Mouse (Mus musculus) heart, embryonic 15.5 days (tissue): ENCODE data around the gene Hist1h4j. TPM values are rescaled to one million over a fixed set of nuclear protein-coding genes. Genes with fewer than 3 reads are reported as not detected.
A peak's percentile ranks its signal among the peaks of the same experiment; 100 is the strongest.
"Not testable (repeated sequence)": the region's sequence is repeated elsewhere in the genome, so short reads cannot be mapped to it uniquely, and the experiment has no call there.

ENCODE experiments used
- ATAC-seq: fragments of 200-750 bp; cut with Nextera tagmentation; replicated peaks from 2 replicates; pipeline ENCODE4 v1.8.0; 2017; ENCODE audit warnings: low read depth, moderate TSS enrichment; ENCODE audit not compliant: insufficient number of reproducible peaks, insufficient read depth, low FRiP score
- H3K27ac ChIP-seq: fragments of 300-500 bp; sonication (generic); 2 replicates; pipeline ENCODE4 v1.5.1; 2015; ENCODE audit warnings: mild to moderate bottlenecking, inconsistent platforms
- H3K27me3 ChIP-seq: fragments of 300-500 bp; sonication (generic); 2 replicates; pipeline ENCODE4 v1.6.1; 2015; ENCODE audit warnings: inconsistent platforms
- H3K36me3 ChIP-seq: fragments of 300-500 bp; sonication (generic); 2 replicates; pipeline ENCODE4 v1.6.1; 2015; ENCODE audit warnings: mild to moderate bottlenecking, inconsistent platforms
- H3K4me1 ChIP-seq: fragments of 300-500 bp; sonication (generic); replicated peaks from 2 replicates; pipeline ENCODE4 v1.6.1; 2015; ENCODE audit warnings: inconsistent platforms
- H3K4me2 ChIP-seq: fragments of 300-500 bp; sonication (generic); 2 replicates; pipeline ENCODE4 v1.6.1; 2015; ENCODE audit warnings: inconsistent platforms, mild to moderate bottlenecking, moderate library complexity
- H3K4me3 ChIP-seq: fragments of 300-500 bp; sonication (generic); 2 replicates; pipeline ENCODE4 v1.5.1; 2015; ENCODE audit warnings: mild to moderate bottlenecking, inconsistent platforms
- H3K9ac ChIP-seq: fragments of 300-500 bp; sonication (generic); 2 replicates; pipeline ENCODE4 v1.6.1; 2015; ENCODE audit warnings: mild to moderate bottlenecking, inconsistent platforms
- H3K9me3 ChIP-seq: fragments of 300-500 bp; sonication (generic); replicated peaks from 2 replicates; pipeline ENCODE4 v1.6.1; 2016; ENCODE audit warnings: inconsistent platforms
- WGBS: fragments of 180-500 bp; shearing (Covaris S2); methylation state at CpG from one replicate; pipeline ENCODE4 v1.1.7; 2015; ENCODE audit warnings: mixed read lengths; 5-methylcytosine and 5-hydroxymethylcytosine counted together
- polyA plus RNA-seq: library from polyadenylated mRNA; unstranded; fragments of >200 nt; fragmentation: Nextera tagmentation; extraction: Ambion mirVana; gene quantifications from 2 replicates; pipeline ENCODE4 v1.2.1, GENCODE M21; 2015

The Hist1h4j gene
- polyA plus RNA-seq, 1 experiment from 2014 or later: 0.66 TPM

DNA sequence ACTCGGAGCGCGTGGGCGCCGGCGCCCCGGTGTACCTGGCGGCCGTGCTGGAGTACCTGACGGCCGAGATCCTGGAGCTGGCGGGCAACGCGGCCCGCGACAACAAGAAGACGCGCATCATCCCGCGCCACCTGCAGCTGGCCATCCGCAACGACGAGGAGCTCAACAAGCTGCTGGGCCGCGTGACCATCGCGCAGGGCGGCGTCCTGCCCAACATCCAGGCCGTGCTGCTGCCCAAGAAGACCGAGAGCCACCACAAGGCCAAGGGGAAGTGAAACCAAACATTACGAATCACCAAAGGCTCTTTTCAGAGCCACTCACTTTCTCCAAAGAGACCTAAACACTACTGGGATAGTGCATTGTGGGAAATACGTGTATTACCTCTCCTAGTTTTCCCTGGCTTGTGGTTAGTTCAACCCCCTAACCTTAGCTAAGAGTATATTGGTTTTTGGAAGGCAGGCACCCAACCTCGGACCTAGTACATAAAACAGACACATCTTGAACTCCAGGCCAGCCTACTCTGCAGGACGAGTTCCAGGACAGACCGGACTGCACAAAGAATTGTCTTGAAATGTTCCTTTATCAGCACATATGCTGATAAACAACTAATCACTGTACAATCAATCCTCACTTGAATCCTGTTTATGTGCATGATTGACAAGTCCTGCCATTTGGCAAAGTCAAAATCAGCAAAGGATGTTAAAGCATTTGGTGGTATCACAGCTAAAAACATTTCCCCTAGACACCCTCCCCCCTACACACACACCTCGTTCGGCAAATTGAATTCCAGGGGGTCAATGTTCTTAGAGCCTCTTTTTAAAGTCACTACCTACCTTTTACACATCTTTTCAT, 18.1 kb upstream of the Hist1h4j start:
- Histone ChIP-seq H3K4me2 (peak overlapping the region; percentile 83), H3K27ac (peak overlapping the region; percentile 91), H3K4me1 (peaks cover 27% of the 10 kb centered on the region), H3K9ac (peak overlapping the region; percentile 63), H3K4me3 (peak overlapping the region; percentile 49)
- H3K36me3 ChIP-seq, H3K27me3 ChIP-seq, H3K9me3 ChIP-seq: not testable (repeated sequence)
- ATAC-seq: 0 out of 2 replicates have a peak, but pooled peaks have one; percentile 5
- WGBS: 0% methylated on average over 15 of the region's 38 CpGs

DNA sequence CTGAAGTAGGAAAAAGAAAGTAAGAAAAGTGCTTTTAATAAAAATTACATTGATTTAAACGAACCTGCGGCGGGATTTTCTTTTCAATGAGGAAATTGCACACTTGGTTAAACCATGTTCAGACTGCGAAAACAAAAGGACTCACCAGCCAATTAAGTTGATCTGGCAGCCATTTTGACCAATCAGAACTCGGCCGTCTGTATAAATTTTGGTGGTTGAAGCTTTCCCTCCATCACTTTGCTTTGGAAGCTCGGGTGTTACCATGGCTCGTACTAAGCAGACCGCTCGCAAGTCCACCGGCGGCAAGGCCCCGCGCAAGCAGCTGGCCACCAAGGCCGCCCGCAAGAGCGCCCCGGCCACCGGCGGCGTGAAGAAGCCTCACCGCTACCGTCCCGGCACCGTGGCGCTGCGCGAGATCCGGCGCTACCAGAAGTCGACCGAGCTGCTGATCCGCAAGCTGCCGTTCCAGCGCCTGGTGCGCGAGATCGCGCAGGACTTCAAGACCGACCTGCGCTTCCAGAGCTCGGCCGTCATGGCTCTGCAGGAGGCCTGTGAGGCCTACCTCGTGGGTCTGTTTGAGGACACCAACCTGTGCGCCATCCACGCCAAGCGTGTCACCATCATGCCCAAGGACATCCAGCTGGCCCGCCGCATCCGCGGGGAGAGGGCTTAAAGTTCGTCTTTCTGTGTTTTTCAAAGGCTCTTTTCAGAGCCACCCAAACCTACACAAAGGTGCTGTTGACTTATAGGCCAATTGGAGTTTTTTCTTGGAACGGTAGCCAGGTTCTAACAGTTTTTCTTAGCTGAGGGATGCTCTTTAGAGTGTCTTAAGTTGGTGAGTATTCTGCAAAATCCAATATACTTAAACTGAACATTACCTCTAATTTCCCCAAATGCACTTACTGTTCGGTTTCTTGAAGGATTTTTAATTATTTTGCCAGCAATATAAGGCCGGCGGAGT, 17.2 kb upstream of the Hist1h4j start, which contains the start of gene Hist1h3h:
Gene Hist1h3h, plus strand, starts transcription at position 263 of the 961 bp plus-strand sequence.
- Histone ChIP-seq H3K27ac (peak within 1 kb of the TSS; percentile 91), H3K9ac (peak within 1 kb of the TSS; percentile 63), H3K4me3 (peak within 1 kb of the TSS; percentile 49), H3K4me2 (peak within 1 kb of the TSS; percentile 83), H3K4me1 (peaks cover 33% of the 10 kb centered on the region)
- WGBS: 1% methylated on average over 29 of the region's 56 CpGs
- not testable (repeated sequence) for H3K27me3 ChIP-seq, H3K36me3 ChIP-seq, H3K9me3 ChIP-seq
- peak; percentile 41; the same call in 1 of the 2 replicates for ATAC-seq

DNA sequence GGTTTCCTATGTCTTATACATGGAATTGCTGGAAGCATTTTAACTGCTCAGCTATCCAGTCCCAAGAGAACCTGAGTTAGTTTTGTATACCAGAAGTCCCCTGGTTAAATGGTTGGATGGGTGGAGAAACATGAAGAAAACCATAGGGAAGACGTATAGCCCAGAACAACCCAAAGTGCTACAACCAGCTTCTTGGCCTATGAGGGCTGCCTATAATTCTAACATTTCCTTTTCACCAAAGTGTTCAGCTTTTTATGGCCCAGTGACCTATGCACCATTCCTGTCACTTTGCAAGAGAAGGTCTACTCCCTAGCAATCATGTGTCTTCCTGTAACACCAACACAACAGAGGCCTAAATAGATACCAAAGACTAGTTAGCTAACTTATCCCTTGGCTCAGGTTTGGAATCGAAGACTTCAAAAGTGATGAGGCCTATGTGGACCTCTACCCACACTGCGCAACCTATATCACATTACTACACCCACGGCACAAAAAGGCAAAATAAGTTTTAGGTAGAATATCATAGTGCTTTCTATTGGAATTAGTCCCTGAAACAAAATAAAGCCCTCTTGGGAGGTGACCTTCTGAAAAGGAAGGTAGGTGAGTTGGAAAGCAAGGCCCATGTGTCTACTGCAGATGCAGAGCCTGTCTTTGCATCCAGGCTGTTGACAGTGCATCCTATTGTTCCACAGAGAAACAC, 16.3 kb upstream of the Hist1h4j start:
- WGBS: 66% methylated on average over 4 of the region's 4 CpGs
- Histone ChIP-seq H3K4me2 (peak overlapping the region; percentile 83), H3K9me3 (no peaks in the 10 kb centered on the region), H3K27ac (peak overlapping the region; percentile 63), H3K9ac (peak overlapping the region; percentile 52), H3K4me3 (peak overlapping the region; percentile 49), H3K4me1 (peaks cover 34% of the 10 kb centered on the region), H3K27me3 (no peaks in the 10 kb centered on the region), H3K36me3 (no peaks in the 10 kb centered on the region)
- ATAC-seq: no peak

DNA sequence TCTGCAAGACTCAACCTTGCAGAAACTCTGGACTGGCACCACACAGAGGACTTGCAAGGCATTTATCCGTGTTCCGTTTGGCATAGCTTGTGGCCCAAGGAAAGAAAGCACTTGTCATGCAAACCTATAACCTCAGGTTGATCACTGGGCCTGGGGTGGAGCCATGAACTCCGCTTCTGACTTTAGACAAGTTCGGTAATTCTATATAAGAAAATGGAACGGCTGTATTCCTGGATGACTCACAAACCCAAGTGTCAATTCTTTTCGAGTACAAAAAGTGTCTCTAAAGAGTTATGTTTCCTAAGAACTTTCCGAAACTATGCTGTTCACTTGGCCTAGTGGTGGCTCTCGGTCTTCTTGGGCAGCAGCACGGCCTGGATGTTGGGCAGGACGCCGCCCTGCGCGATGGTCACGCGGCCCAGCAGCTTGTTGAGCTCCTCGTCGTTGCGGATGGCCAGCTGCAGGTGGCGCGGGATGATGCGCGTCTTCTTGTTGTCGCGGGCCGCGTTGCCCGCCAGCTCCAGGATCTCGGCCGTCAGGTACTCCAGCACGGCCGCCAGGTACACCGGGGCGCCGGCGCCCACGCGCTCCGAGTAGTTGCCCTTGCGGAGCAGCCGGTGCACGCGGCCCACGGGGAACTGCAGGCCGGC, 13.6 kb upstream of the Hist1h4j start:
- H3K27me3 ChIP-seq, H3K36me3 ChIP-seq, H3K9me3 ChIP-seq: not testable (repeated sequence)
- H3K4me1 ChIP-seq: peaks cover 26% of the 10 kb centered on the region
- peak overlapping the region; percentile 51 for H3K4me3 ChIP-seq
- peak overlapping the region; percentile 76 for H3K4me2 ChIP-seq
- ATAC-seq: 0 out of 2 replicates have a peak, but pooled peaks have one; percentile 5
- WGBS: 4% methylated on average over 21 of the region's 44 CpGs
- peak overlapping the region; percentile 88 for H3K27ac ChIP-seq
- H3K9ac ChIP-seq: peak overlapping the region; percentile 31

DNA sequence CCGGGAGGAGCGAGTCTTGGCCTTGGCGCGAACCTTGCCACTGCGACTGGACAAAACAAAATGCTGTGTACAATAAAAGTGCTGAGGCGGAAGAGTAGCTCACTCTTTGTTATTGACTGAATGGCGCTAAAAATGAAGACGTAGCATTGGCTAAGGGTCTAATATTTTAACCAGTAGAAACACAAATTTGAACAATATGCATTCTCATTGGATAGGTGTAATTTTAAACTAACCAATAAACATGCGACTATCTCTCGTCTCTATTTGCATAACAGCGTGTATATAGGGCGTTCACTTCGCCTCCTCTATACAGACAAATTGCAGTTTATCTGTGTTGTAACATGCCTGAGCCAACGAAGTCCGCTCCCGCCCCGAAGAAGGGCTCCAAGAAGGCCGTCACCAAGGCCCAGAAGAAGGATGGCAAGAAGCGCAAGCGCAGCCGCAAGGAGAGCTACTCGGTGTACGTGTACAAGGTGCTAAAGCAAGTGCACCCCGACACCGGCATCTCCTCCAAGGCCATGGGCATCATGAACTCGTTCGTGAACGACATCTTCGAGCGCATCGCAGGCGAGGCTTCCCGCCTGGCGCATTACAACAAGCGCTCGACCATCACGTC, 13.0 kb upstream of the Hist1h4j start, which contains the start of gene Hist1h2bm:
Gene Hist1h2bm, plus strand, starts transcription at position 288 of the 616 bp plus-strand sequence.
- WGBS: under 1% methylated on average over 37 of the region's 37 CpGs
- peak within 1 kb of the TSS; percentile 41 for H3K9ac ChIP-seq
- ATAC-seq: peak; percentile 95
- peak within 1 kb of the TSS; percentile 76 for H3K4me2 ChIP-seq
- peak within 1 kb of the TSS; percentile 88 for H3K27ac ChIP-seq
- H3K4me1 ChIP-seq: peaks cover 24% of the 10 kb centered on the region
- H3K9me3 ChIP-seq, H3K27me3 ChIP-seq, H3K36me3 ChIP-seq: not testable (repeated sequence)
- H3K4me3 ChIP-seq: peak within 1 kb of the TSS; percentile 51

DNA sequence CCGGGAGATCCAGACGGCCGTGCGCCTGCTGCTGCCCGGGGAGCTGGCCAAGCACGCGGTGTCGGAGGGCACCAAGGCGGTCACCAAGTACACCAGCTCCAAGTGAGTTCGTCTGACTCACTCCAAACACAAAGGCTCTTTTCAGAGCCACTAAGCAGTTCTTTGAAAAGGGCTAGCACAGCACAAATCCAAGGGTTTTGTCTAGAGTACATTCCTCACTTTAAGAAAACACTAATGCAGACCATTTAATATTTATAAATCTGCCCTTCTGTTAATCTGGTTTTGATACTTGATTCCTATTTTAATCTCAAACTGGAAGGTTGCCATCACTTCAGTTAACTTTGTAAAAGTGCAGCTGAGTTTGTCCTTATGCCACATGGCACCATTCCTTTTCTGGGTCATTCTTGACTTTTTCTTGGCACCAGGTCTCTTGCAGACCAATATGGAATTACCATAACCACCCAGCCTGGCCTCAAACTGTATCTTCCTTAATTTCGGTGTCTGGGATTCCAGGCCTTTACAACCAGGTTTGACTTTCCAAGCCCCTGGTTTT, 12.4 kb upstream of the Hist1h4j start:
- peak overlapping the region; percentile 76 for H3K4me2 ChIP-seq
- H3K27ac ChIP-seq: peak overlapping the region; percentile 88
- 4% methylated on average over 11 of the region's 11 CpGs for WGBS
- peaks cover 21% of the 10 kb centered on the region for H3K4me1 ChIP-seq
- no peaks in the 10 kb centered on the region for H3K27me3 ChIP-seq
- H3K4me3 ChIP-seq: peak overlapping the region; percentile 51
- peak overlapping the region; percentile 41 for H3K9ac ChIP-seq
- no peaks in the 10 kb centered on the region for H3K9me3 ChIP-seq
- ATAC-seq: no peak
- no peaks in the 10 kb centered on the region for H3K36me3 ChIP-seq

DNA sequence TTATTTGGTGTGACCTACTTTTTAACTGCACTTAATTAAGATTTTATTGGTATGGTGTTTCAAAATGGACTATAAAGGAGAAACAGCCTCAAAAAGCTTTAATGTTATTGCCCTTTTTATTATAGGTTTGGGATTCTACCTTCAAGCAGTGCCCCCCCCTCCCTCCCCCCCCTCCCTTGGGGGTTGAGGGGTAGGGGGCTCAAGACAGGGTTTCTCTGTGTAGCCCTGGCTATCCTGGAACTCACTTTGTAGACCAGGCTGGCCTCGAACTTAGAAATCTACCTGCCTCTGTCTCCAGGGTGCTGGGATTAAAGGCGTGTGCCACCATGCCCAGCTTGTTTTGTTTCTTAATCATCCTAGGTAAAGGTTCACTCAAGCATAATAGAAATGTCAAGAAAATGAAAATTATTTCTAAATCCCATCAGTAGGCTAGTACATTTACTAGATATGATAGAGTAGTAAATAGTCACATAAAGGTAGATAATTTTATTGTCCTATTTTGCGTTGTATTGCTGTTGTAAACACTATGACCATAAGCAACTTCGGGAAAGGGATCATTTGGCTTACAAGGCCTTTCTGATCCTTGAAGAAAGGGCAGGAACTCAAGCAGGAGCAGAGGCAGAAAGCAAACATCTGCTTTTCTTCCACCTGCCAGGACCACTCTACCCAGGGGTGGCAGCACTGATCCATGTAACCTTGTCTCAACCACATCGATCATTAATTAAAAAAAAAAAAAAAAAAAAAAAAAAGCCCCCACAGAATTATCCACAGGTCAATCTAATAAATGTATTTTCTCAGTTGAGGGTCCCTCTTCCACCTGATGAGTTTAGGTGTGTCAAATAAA, 11.6 kb upstream of the Hist1h4j start:
- no peak overlapping the region for H3K4me3 ChIP-seq
- no peaks in the 10 kb centered on the region for H3K36me3 ChIP-seq
- ATAC-seq: no peak
- H3K9me3 ChIP-seq: no peaks in the 10 kb centered on the region
- no peak overlapping the region for H3K9ac ChIP-seq
- peak overlapping the region; percentile 76; the same call in 1 of the 2 replicates for H3K4me2 ChIP-seq
- H3K4me1 ChIP-seq: peaks cover 17% of the 10 kb centered on the region
- H3K27me3 ChIP-seq: no peaks in the 10 kb centered on the region
- peak overlapping the region; percentile 88; the same call in 1 of the 2 replicates for H3K27ac ChIP-seq
- WGBS: 47% methylated on average over 5 of the region's 5 CpGs

DNA sequence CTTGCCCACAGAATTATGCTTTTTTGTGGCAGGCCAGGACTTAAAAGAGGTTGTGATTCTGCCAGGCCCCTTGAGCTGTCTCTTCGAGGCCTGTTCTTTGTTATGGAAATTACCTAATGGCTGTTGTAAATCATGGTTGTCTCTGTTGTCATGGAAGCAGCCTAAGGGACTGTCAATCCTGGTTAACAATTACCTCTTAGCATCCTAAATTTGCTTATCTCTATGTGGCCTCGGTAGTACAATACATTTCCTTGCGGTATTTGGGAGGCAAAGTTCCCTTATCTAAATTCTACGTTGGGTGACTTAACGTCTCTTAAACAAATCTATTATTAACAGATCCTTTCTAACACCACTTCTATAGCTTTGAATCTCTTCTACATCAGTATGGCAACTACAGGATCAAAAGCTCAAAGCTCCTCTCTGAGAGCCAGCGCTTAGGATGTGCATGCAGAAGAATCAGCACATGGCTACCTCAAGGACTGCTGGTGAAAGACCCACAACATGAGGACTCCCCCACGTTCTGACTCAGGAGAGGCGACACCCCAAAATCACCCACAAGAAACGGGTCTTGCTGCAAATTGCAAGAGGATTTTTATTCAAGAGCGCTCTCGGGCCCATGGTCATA, 6.8 kb upstream of the Hist1h4j start:
- 39% methylated on average over 11 of the region's 11 CpGs for WGBS
- Histone ChIP-seq H3K4me2 (no peak overlapping the region), H3K4me1 (no peaks in the 10 kb centered on the region), H3K27ac (no peak overlapping the region), H3K4me3 (no peak overlapping the region), H3K9me3 (no peaks in the 10 kb centered on the region), H3K9ac (no peak overlapping the region), H3K36me3 (no peaks in the 10 kb centered on the region), H3K27me3 (no peaks in the 10 kb centered on the region)
- ATAC-seq: no peak

DNA sequence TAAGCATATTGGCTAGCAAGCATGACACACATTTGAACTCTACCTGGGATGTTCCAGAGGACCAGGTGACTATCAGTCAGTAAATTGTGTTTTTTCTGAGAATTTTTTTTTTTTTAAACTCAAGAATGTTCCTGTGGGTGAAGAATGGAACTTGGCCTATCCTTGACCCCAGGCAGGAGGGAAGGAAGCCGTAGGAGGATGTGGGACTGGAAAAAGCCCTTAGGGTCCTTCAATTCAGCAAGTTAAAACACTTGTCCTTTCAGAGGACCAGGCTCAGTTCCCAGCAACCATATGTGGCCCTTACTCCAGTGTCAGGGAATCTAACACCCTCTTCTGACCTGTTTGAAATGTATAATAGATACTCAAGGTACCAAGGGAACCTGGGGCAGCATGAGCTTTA, 5.3 kb upstream of the Hist1h4j start:
- peaks cover 7% of the 10 kb centered on the region; the same call in 1 of the 2 replicates for H3K4me1 ChIP-seq
- no peak overlapping the region for H3K4me3 ChIP-seq
- no peaks in the 10 kb centered on the region for H3K36me3 ChIP-seq
- WGBS: 51% methylated on average over 1 of the region's 1 CpGs
- H3K4me2 ChIP-seq: no peak overlapping the region
- no peak for ATAC-seq
- no peaks in the 10 kb centered on the region for H3K9me3 ChIP-seq
- H3K9ac ChIP-seq: no peak overlapping the region
- no peaks in the 10 kb centered on the region for H3K27me3 ChIP-seq
- no peak overlapping the region for H3K27ac ChIP-seq
